Mouse (Mus musculus) 3134 (cell line): ENCODE results near the gene Sfpq.

ENCODE experiments used
- DNase-seq: peaks from one replicate; pipeline ENCODE4 v3.0.0-alpha.2; 2011; ENCODE audit warnings: low spot score; ENCODE audit not compliant: insufficient read length; ENCODE audit errors: extremely low read depth

The Sfpq gene

GRCm38 (mm10) chr4:127026826-127027225 is 5.7 kb downstream of the Sfpq start:
- no peak for DNase-seq

DNA sequence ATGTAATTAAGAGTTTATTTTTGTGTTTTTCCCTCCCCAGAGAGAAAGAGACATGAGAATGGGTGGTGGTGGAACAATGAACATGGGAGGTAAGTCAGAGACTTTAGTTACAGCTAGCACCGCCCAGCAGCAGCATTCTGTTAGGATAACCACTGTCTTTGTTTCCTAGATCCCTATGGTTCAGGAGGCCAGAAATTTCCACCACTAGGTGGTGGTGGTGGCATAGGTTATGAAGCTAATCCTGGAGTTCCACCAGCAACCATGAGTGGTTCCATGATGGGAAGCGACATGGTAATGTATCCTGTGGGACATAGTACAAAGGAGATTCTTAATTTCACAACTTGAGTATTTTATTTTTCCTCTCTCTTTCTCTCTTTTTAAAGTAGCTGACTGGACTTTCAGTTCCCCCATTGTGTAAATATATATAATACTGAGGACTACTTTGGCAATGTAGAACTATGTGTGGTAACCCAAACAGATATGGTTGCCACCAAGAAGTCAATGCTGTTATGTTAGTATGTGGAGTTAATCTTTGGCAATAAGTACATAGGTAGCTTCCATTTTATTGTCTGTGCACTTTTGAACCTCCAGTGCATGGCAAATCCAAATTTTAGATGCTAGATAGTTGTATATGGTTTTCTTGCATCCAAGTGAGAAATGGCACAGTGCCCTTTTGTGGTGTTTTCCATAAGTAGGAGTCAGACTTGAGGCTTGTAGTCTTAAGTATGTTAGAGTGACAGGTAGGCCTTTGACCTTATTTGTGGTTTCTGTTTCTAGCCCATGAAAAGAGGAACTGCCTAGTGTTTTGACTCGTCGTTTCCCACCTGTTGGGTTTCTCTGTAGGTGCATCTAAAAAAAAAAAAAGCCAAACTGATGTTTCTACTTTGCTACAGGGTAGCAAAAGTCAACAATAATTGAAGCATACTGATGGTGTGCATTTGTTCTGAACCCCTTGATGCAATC is 6.4 kb downstream of the Sfpq start:
- no peak for DNase-seq

GRCm38 (mm10) chr4:127037158-127037557 is 16.0 kb downstream of the Sfpq start:
- DNase-seq: no peak

- DNase-seq: no peak
Observed at GRCm38 (mm10) chr4:127037908-127038827, 17.0 kb downstream of the Sfpq start.

DNA sequence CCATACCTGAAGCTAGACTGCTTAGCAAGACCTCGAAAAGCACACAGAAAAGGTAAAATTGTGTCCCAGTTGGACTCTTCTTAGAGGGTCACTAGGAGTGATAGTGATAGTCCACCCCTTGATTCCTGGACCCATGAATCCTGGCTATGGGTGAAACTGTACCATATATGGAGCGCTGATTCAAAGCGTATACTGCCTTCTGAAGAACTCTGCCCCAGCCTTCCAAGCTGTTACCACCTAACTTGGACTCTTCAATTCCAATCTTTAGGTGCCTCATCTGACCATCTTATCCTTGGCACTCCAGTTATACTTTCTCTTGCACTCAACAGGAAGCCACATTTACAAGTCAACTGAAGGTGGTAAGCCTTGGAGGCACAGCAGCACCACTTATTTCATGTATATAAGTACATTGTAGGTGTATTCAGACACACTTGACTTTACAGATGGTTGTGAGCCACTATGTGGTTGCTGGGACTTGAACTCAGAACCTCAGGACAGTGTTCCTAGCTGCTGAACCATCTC is 17.8 kb downstream of the Sfpq start:
- no peak for DNase-seq

DNA sequence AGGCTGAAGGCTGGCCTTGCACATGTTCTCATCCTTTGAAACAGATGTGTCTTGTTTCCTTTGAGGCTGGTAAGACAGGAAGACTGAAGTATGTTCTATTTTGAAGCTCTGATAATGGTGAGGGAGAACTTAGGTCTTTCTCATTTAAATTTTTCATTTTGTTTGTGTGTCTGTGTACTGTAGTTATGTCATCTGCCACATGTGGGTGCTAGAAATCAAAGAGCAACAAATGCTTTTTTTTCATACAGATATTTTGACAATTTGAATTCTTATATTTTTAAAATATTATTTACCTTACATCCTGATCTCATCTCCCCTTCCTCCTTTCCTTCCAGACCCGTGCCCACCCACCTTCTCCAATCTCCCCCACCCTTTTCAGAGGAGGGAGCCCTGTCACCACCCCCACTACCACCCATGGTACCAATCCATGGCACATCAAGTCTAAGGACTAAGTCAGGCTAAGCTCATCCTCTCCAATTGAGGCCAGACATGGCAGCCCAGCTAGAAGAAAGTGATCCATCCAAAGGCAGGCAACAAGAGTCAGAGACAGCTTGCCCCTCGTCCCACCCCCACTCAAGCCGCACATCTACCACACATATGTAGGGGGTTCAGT is 18.9 kb downstream of the Sfpq start:
- DNase-seq: no peak

- DNase-seq: no peak
Observed at GRCm38 (mm10) chr4:127043540-127043939, 22.4 kb downstream of the Sfpq start.

GRCm38 (mm10) chr4:127051121-127051520 is 30.0 kb downstream of the Sfpq start:
- no peak for DNase-seq

- no peak for DNase-seq
Observed at GRCm38 (mm10) chr4:127053071-127053470, 31.9 kb downstream of the Sfpq start.

DNA sequence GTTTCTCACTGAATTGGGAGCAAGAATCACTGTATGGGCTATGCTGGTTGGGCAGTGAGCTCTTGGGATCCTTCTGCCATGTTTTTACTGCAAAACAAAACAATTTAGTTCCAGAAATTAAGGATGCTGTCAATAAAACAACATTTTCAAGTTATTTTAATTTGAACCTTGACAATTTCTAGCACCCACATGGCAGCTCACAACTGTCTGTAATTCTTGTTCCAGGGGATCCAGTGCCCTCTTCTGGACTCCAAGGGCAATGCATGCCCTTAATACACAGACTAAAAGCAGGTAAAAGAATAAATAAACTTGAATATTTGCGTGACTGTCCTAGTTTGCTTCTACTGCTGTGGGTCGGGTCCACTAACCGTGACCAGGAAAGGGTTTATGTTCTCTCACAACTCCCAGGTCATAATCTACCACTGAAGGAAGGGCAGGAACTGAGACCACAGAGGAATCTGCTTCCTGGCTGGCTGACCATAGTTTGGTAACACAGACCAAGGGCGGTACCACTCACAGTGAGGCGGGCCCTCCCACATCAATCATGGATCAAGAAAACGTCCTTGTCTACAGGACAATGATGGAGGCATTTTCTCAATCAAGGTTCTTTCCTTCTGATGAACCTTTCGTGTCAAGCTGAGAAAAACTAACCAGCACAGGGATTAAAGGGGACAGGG is 33.5 kb downstream of the Sfpq start:
- DNase-seq: no peak

DNA sequence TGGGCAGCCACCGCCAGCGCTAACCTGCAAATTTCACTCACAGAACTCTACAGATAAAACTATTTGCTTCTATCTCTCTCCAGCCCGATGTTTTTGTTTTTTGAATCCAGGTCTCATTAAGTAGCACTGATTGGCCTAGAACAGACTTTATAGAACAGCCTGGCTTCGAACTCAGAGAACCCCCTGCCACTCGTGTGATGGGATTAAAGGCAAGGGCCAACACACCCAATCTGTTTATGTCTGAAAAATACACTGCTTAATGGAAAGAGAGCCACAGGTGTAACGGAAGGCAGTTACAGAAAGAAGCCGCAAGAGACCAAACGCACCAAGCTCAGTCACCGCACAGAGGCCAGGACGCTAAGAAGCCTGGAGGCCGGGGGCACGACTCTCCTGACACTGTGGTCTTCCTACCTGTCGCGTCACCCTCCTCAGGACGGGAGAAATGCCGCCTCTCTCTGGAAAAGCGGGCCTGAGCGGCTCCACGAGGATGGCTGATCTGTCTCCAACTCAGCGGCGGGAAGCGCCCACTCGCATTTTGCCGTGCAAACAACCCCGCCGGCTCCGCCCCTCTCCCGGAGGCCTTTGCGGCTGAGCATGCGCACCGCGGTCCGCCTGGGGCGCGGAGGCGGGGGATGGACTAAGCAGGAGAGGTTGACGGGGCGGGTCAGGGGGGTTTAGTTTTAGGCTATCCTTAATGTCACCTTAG is 39.6 kb downstream of the Sfpq start, which contains the start of gene Zmym1:
Zmym1 (minus strand) TSS at position 568 of the 706 bp plus-strand sequence.
- peak; percentile 90 for DNase-seq

GRCm38 (mm10) chr4:127064051-127064450 is 42.9 kb downstream of the Sfpq start:
- no peak for DNase-seq

- DNase-seq: no peak
Observed at GRCm38 (mm10) chr4:127074915-127075314, 53.8 kb downstream of the Sfpq start.

DNA sequence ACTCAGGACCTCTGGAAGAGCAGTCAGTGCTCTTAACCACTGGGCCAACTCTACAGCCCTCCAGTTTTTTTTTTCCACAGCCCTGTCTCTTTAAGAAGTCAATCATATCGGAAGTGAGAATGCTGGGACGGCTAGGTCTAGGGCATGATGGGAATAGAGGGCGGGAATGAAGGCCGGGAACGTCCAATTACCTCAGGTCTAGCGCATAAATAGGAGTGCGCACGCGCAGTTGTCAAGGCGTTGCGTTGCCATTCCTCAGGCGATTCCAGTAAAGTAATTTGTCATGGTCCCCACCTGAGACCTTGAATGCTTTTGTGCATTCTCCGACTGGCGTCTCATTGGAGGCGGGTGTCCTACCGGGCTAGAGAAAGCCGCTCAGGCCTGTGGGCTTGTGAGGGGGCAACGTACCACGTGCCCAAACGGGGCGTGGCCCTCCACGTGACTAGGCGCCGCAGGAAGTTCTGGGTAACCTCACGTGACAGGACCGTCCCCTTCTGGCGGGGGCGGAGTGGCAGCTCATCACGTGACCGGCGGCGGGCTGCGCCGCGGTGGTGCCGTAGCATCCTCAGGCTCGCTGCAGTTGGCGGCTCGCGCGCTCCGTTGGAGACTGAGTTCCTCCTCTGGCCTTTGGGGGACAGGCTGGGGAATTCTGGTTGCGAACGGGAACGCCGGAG is 55.9 kb downstream of the Sfpq start, which contains the start of gene Zmym6:
Zmym6 (plus strand) TSS at position 509 of the 674 bp plus-strand sequence.
- peak; percentile 98 for DNase-seq

GRCm38 (mm10) chr4:127080806-127081205 is 59.7 kb downstream of the Sfpq start:
- no peak for DNase-seq

DNA sequence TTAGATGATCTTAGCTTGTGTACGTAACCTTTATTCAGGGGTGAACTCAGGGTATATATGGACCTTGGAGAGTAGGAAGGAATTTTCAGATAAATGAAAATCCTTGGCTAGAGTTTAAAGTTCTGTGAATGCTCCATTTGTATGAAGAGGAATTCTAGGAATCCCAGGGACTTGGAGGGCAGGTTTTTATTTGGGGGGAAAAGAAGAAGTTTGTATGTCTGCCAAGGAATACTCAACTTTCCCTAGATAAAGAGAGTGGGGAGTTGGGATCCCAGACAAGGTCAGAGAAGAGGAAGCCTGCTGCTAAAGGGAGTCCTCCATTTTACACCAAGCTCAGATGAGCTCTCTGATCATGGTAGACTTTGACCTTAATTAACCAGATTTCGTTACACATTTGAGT is 62.0 kb downstream of the Sfpq start:
- DNase-seq: no peak

- no peak for DNase-seq
Observed at GRCm38 (mm10) chr4:127085761-127086160, 64.6 kb downstream of the Sfpq start.
